Mouse (Mus musculus): ENCODE results near the gene Ddx21.

GRCm38 (mm10) chr10:62532832-62533231, 69.2 kb downstream of the Ddx21 start:
- no peak for TF ChIP-seq CTCF (IDR thresholded peaks at IDR 0.05)
- TF ChIP-seq EP300 (IDR thresholded peaks at IDR 0.05): no peak
